Mouse (Mus musculus) left cerebral cortex, adult 9 months (tissue): ENCODE results near the gene Sdccag8.

Source experiments
- DNase-seq, 2 experiments: peaks; one replicate each; pipeline ENCODE4 v3.0.0; 2022; ENCODE audit warnings: low spot score in 2 of 2

Sdccag8 gene

GRCm38 (mm10) chr1:176814591-176815062 is at the start of gene Sdccag8:
Sdccag8 (plus strand) TSS chr1:176814660.
- DNase-seq: peak; percentile 93 to 97

- DNase-seq: no peak
Observed at GRCm38 (mm10) chr1:176774533-176774932, 39.9 kb upstream of the Sdccag8 start.

GRCm38 (mm10) chr1:176789326-176789725 is 25.1 kb upstream of the Sdccag8 start:
- no peak for DNase-seq

GRCm38 (mm10) chr1:176792175-176792574 is 22.3 kb upstream of the Sdccag8 start:
- DNase-seq: no peak

GRCm38 (mm10) chr1:176798673-176799072 is 15.8 kb upstream of the Sdccag8 start:
- no peak for DNase-seq

GRCm38 (mm10) chr1:176800728-176801365 is 13.6 kb upstream of the Sdccag8 start:
- peak; percentile 37 to 70 for DNase-seq

- no peak for DNase-seq
Observed at GRCm38 (mm10) chr1:176810161-176810560, 4.3 kb upstream of the Sdccag8 start.

GRCm38 (mm10) chr1:176811892-176812291 is 2.6 kb upstream of the Sdccag8 start:
- DNase-seq: no peak

- DNase-seq: no peak
Observed at GRCm38 (mm10) chr1:176812491-176813291, 1.8 kb upstream of the Sdccag8 start.

GRCm38 (mm10) chr1:176813292-176814035 is 996 bp upstream of the Sdccag8 start:
- DNase-seq: peak in 1 of 2 experiments; percentile 78

GRCm38 (mm10) chr1:176814036-176814420 is 432 bp upstream of the Sdccag8 start, which contains the start of gene Cep170:
Cep170 (minus strand) TSS chr1:176814067.
- peak; percentile 90 to 96 for DNase-seq

GRCm38 (mm10) chr1:176816728-176817127 is 2.3 kb downstream of the Sdccag8 start:
- no peak for DNase-seq

GRCm38 (mm10) chr1:176818147-176818546 is 3.7 kb downstream of the Sdccag8 start:
- DNase-seq: no peak

- DNase-seq: no peak
Observed at GRCm38 (mm10) chr1:176818763-176819162, 4.3 kb downstream of the Sdccag8 start.

GRCm38 (mm10) chr1:176821929-176822328 is 7.5 kb downstream of the Sdccag8 start:
- DNase-seq: no peak

- no peak for DNase-seq
Observed at GRCm38 (mm10) chr1:176822949-176823348, 8.5 kb downstream of the Sdccag8 start.

GRCm38 (mm10) chr1:176823889-176824288 is 9.4 kb downstream of the Sdccag8 start:
- DNase-seq: no peak

GRCm38 (mm10) chr1:176824611-176825010 is 10.2 kb downstream of the Sdccag8 start:
- no peak for DNase-seq

GRCm38 (mm10) chr1:176825084-176825483 is 10.6 kb downstream of the Sdccag8 start:
- no peak for DNase-seq

GRCm38 (mm10) chr1:176826186-176826585 is 11.7 kb downstream of the Sdccag8 start:
- DNase-seq: no peak

GRCm38 (mm10) chr1:176826931-176827330 is 12.5 kb downstream of the Sdccag8 start:
- no peak for DNase-seq

- DNase-seq: no peak
Observed at GRCm38 (mm10) chr1:176827365-176827764, 12.9 kb downstream of the Sdccag8 start.
